Mouse (Mus musculus): ENCODE measurements around the gene Lrrfip1. TPM values are rescaled to one million over a fixed set of nuclear protein-coding genes. Genes with fewer than 3 reads are reported as not detected.

Gene Lrrfip1
- polyA plus RNA-seq, 1 experiment = 83.3 TPM

GRCm38 (mm10) chr1:91128849-91129248 lies 130.3 kb downstream of the Lrrfip1 start:
- Histone ChIP-seq H3ac (ENCODE audit: control insufficient read depth, insufficient read length) (no peak overlapping the region), H3K79me2 (ENCODE audit: control insufficient read depth, insufficient read depth) (no peaks in the 10 kb centered on the region), H3K36me3 (ENCODE audit: control insufficient read depth, insufficient read depth) (peaks cover 32% of the 10 kb centered on the region), H3K27me3 (ENCODE audit: control insufficient read depth, insufficient read depth, insufficient read length) (no peaks in the 10 kb centered on the region), H3K4me2 (ENCODE audit: low read depth) (no peak overlapping the region), H3K4me3 (no peak overlapping the region)
- TF ChIP-seq MYOG (IDR thresholded peaks at IDR 0.05; ENCODE audit: control insufficient read depth in 1 of 3, insufficient read depth in 1 of 3, insufficient read length in 2 of 3, low read depth in 2 of 3) (no peak), SRF (IDR thresholded peaks at IDR 0.05; ENCODE audit: control insufficient read depth, insufficient read length, low read depth) (no peak), REST (IDR thresholded peaks at IDR 0.05; ENCODE audit: insufficient read depth, insufficient read length) (no peak), CEBPB (IDR thresholded peaks at IDR 0.05; ENCODE audit: insufficient read depth, poor library complexity, severe bottlenecking) (no peak)

- H3K36me3 ChIP-seq (ENCODE audit: control insufficient read depth, insufficient read depth) = no peaks in the 10 kb centered on the region
- no peak overlapping the region for H3ac ChIP-seq (ENCODE audit: control insufficient read depth, insufficient read length)
- no peaks in the 10 kb centered on the region for H3K79me2 ChIP-seq (ENCODE audit: control insufficient read depth, insufficient read depth)
- no peak overlapping the region for H3K4me2 ChIP-seq (ENCODE audit: low read depth)
- TF ChIP-seq E2F4 (IDR thresholded peaks at IDR 0.05; ENCODE audit: insufficient read depth) (no peak), TCF12 (IDR thresholded peaks at IDR 0.05; ENCODE audit: insufficient read depth, poor library complexity, severe bottlenecking) (no peak), MAX (IDR thresholded peaks at IDR 0.05; ENCODE audit: low read depth) (no peak), REST (IDR thresholded peaks at IDR 0.05; ENCODE audit: insufficient read depth, insufficient read length) (no peak), POLR2AphosphoS2 (IDR thresholded peaks at IDR 0.05; ENCODE audit: insufficient read length, low read depth) (no peak), MYOG (IDR thresholded peaks at IDR 0.05; ENCODE audit: control insufficient read depth in 1 of 3, insufficient read depth in 1 of 3, insufficient read length in 2 of 3, low read depth in 2 of 3) (no peak), CEBPB (IDR thresholded peaks at IDR 0.05; ENCODE audit: insufficient read depth, poor library complexity, severe bottlenecking) (no peak), TCF3 (IDR thresholded peaks at IDR 0.05; ENCODE audit: insufficient read length, low read depth) (no peak), MYOD1 (IDR thresholded peaks at IDR 0.05; ENCODE audit: control insufficient read depth in 1 of 3, insufficient read length in 2 of 3, low read depth in 2 of 3) (no peak), USF1 (IDR thresholded peaks at IDR 0.05; ENCODE audit: low read depth) (no peak), POLR2A (IDR thresholded peaks at IDR 0.05; ENCODE audit: insufficient read length, low read depth) (no peak), SRF (IDR thresholded peaks at IDR 0.05; ENCODE audit: control insufficient read depth, insufficient read length, low read depth) (no peak)
- no peaks in the 10 kb centered on the region for H3K27me3 ChIP-seq (ENCODE audit: control insufficient read depth, insufficient read depth, insufficient read length)
- H3K4me3 ChIP-seq = no peak overlapping the region
Observed at GRCm38 (mm10) chr1:91137036-91137435, 138.5 kb downstream of the Lrrfip1 start.

DNA sequence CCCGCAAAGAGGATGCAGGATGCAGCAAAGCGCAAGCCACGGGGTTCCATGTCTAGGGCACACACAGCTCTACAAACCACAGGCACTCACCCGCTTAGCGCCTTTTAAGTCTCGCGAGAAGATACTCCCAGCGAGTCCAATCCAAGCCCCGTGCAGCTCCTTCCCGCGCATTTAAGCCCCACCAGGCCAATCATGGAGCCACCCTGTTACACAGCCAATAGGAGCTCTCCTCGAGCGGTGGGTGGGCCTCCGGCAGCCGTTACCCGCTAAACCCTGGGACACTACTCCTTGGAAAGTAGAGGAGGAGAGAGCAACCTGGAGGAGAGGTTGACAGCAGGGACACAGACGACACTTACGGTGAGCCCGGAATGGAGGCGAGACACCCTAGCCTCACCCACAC lies 146.3 kb downstream of the Lrrfip1 start, which contains the start of gene Rbm44:
Gene Rbm44, plus strand, starts transcription at position 277 of the 400 bp plus-strand sequence.
- TF ChIP-seq MYOD1 (IDR thresholded peaks at IDR 0.05; ENCODE audit: control insufficient read depth in 1 of 3, insufficient read length in 2 of 3, low read depth in 2 of 3) = no peak
- TF ChIP-seq USF1 (IDR thresholded peaks at IDR 0.05; ENCODE audit: low read depth) = no peak
- no peak for TF ChIP-seq CEBPB (IDR thresholded peaks at IDR 0.05; ENCODE audit: insufficient read depth, poor library complexity, severe bottlenecking)
- H3K4me2 ChIP-seq (ENCODE audit: low read depth) = no peak within 1 kb of the TSS
- no peaks in the 10 kb centered on the region for H3K79me2 ChIP-seq (ENCODE audit: control insufficient read depth, insufficient read depth)
- no peak within 1 kb of the TSS for H3ac ChIP-seq (ENCODE audit: control insufficient read depth, insufficient read length)
- no peaks in the 10 kb centered on the region for H3K36me3 ChIP-seq (ENCODE audit: control insufficient read depth, insufficient read depth)
- H3K27me3 ChIP-seq (ENCODE audit: control insufficient read depth, insufficient read depth, insufficient read length) = no peaks in the 10 kb centered on the region
- no peak within 1 kb of the TSS for H3K4me3 ChIP-seq

DNA sequence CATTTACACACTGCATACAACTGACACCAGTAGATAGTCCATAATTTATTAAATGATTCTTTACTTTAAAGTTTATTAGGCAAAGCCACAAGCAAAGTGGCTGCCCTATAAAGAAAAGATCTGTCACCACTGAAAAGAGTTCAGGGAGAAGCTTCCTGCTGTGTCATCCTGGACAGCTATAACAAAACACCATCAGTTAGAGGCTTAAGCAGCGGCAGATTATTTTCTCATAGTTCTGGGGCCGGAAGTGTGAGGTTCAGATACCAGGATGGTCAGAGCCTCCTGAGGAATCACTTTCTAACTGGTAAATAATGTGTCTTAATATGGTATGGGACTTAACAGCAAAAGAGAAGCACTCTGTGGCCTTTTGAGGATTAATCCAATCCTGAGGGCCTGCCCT lies 153.0 kb downstream of the Lrrfip1 start:
- no peaks in the 10 kb centered on the region for H3K27me3 ChIP-seq (ENCODE audit: control insufficient read depth, insufficient read depth, insufficient read length)
- no peaks in the 10 kb centered on the region for H3K36me3 ChIP-seq (ENCODE audit: control insufficient read depth, insufficient read depth)
- TF ChIP-seq POLR2AphosphoS2 (IDR thresholded peaks at IDR 0.05; ENCODE audit: insufficient read length, low read depth) (no peak), MYOD1 (IDR thresholded peaks at IDR 0.05; ENCODE audit: control insufficient read depth in 1 of 3, insufficient read length in 2 of 3, low read depth in 2 of 3) (no peak), SRF (IDR thresholded peaks at IDR 0.05; ENCODE audit: control insufficient read depth, insufficient read length, low read depth) (no peak), USF1 (IDR thresholded peaks at IDR 0.05; ENCODE audit: low read depth) (no peak), TCF12 (IDR thresholded peaks at IDR 0.05; ENCODE audit: insufficient read depth, poor library complexity, severe bottlenecking) (no peak), MYOG (IDR thresholded peaks at IDR 0.05; ENCODE audit: control insufficient read depth in 1 of 3, insufficient read depth in 1 of 3, insufficient read length in 2 of 3, low read depth in 2 of 3) (no peak), MAX (IDR thresholded peaks at IDR 0.05; ENCODE audit: low read depth) (no peak), REST (IDR thresholded peaks at IDR 0.05; ENCODE audit: insufficient read depth, insufficient read length) (no peak), TCF3 (IDR thresholded peaks at IDR 0.05; ENCODE audit: insufficient read length, low read depth) (no peak), POLR2A (IDR thresholded peaks at IDR 0.05; ENCODE audit: insufficient read length, low read depth) (no peak), E2F4 (IDR thresholded peaks at IDR 0.05; ENCODE audit: insufficient read depth) (no peak), CEBPB (IDR thresholded peaks at IDR 0.05; ENCODE audit: insufficient read depth, poor library complexity, severe bottlenecking) (no peak)
- no peak overlapping the region for H3K4me3 ChIP-seq
- no peak overlapping the region for H3ac ChIP-seq (ENCODE audit: control insufficient read depth, insufficient read length)
- no peaks in the 10 kb centered on the region for H3K79me2 ChIP-seq (ENCODE audit: control insufficient read depth, insufficient read depth)
- H3K4me2 ChIP-seq (ENCODE audit: low read depth) = no peak overlapping the region

- Histone ChIP-seq H3K36me3 (ENCODE audit: control insufficient read depth, insufficient read depth) (no peaks in the 10 kb centered on the region), H3K4me3 (no peak overlapping the region), H3K4me2 (ENCODE audit: low read depth) (no peak overlapping the region), H3K27me3 (ENCODE audit: control insufficient read depth, insufficient read depth, insufficient read length) (no peaks in the 10 kb centered on the region), H3ac (ENCODE audit: control insufficient read depth, insufficient read length) (no peak overlapping the region), H3K79me2 (ENCODE audit: control insufficient read depth, insufficient read depth) (no peaks in the 10 kb centered on the region)
- TF ChIP-seq SRF (IDR thresholded peaks at IDR 0.05; ENCODE audit: control insufficient read depth, insufficient read length, low read depth) = no peak
- TF ChIP-seq TCF3 (IDR thresholded peaks at IDR 0.05; ENCODE audit: insufficient read length, low read depth) = no peak
- peak in 1 of 3 experiments; percentile 6 for TF ChIP-seq MYOD1 (IDR thresholded peaks at IDR 0.05; ENCODE audit: control insufficient read depth in 1 of 3, insufficient read length in 2 of 3, low read depth in 2 of 3)
Observed at GRCm38 (mm10) chr1:91166798-91167197, 168.3 kb downstream of the Lrrfip1 start.
